Mouse (Mus musculus) ES-E14 (cell line): ENCODE measurements around the gene Zbtb7b. TPM values are rescaled to one million over a fixed set of nuclear protein-coding genes. Genes with fewer than 3 reads are reported as not detected.
A peak's percentile ranks its signal among the peaks of the same experiment; 100 is the strongest.

Experiments
- DNase-seq: peaks from one replicate; pipeline ENCODE4 v3.0.0-alpha.2; 2013; ENCODE audit warnings: low read depth, low spot score
- H3K27ac ChIP-seq: 2 replicates; pipeline ENCODE4 v1.5.1; 2012; ENCODE audit warnings: low read depth, mild to moderate bottlenecking, low read length, moderate library complexity, mixed read lengths; ENCODE audit not compliant: poor library complexity, insufficient read depth, severe bottlenecking
- H3K36me3 ChIP-seq: 2 replicates; pipeline ENCODE4 v1.6.1; 2012; ENCODE audit warnings: mild to moderate bottlenecking, low read length, moderate library complexity, mixed read lengths; ENCODE audit not compliant: control insufficient read depth, poor library complexity, insufficient read depth, severe bottlenecking
- H3K4me1 ChIP-seq, 2 experiments: fragments of 150-350 bp in 1 of 2; sonication (generic) in 1 of 2; 2 replicates each; pipeline ENCODE4 v1.6.1; 2012; ENCODE audit warnings: low read length in 2 of 2, mild to moderate bottlenecking in 1 of 2, mixed read lengths in 1 of 2; ENCODE audit not compliant: control insufficient read depth in 2 of 2, insufficient read depth in 2 of 2, poor library complexity in 1 of 2
- H3K4me3 ChIP-seq, 2 experiments: fragments of 150-350 bp in 1 of 2; sonication (generic) in 1 of 2; 2 replicates each; pipeline ENCODE4 v1.5.1; 2012; ENCODE audit warnings: low read length in 2 of 2, low read depth in 1 of 2, mild to moderate bottlenecking in 1 of 2, mixed read lengths in 1 of 2; ENCODE audit not compliant: insufficient read depth in 1 of 2, poor library complexity in 1 of 2, severe bottlenecking in 1 of 2
- H3K9ac ChIP-seq: 2 replicates; pipeline ENCODE4 v1.6.1; 2012; ENCODE audit warnings: low read depth, mild to moderate bottlenecking, low read length, mixed read lengths; ENCODE audit not compliant: poor library complexity, insufficient read depth, severe bottlenecking
- H3K9me3 ChIP-seq: fragments of 150-350 bp; sonication (generic); 2 replicates; pipeline ENCODE4 v1.6.1; 2012; ENCODE audit warnings: low read depth, mild to moderate bottlenecking, low read length; ENCODE audit not compliant: control insufficient read depth, insufficient read depth
- CHD2 ChIP-seq: IDR thresholded peaks from 2 replicates; pipeline ENCODE4 v1.6.1; 2014; ENCODE audit warnings: mild to moderate bottlenecking, low read depth, low read length, inconsistent platforms
- HCFC1 ChIP-seq: IDR thresholded peaks from 2 replicates; pipeline ENCODE4 v1.6.1; 2012; ENCODE audit warnings: low read length, inconsistent platforms, borderline replicate concordance; ENCODE audit not compliant: insufficient read depth
- MAFK ChIP-seq: IDR thresholded peaks from 2 replicates; pipeline ENCODE4 v1.6.1; 2014; ENCODE audit warnings: mild to moderate bottlenecking, low read depth, low read length, inconsistent platforms; ENCODE audit not compliant: insufficient read depth
- ZC3H11A ChIP-seq: IDR thresholded peaks from 2 replicates; pipeline ENCODE4 v1.6.1; 2012; ENCODE audit warnings: low read depth, mild to moderate bottlenecking, inconsistent platforms, low read length, borderline replicate concordance
- ZNF384 ChIP-seq: IDR thresholded peaks from 2 replicates; pipeline ENCODE4 v1.6.1; 2012; ENCODE audit warnings: low read depth, low read length, inconsistent platforms
- in situ Hi-C, 2 experiments: fragments of 600-800 bp; cut with MboI; formaldehyde crosslinking; loops; one replicate each; pipeline ENCODE4 v1.15.1; 2025; ENCODE audit warnings: low sequenced_read_pairs in 2 of 2, inconsistent platforms in 1 of 2; ENCODE audit not compliant: unreplicated experiment in 2 of 2
- total RNA-seq: library from RNA; depleted of rRNA; stranded (reverse); fragments of 300-350 nt; gene quantifications from 2 replicates; pipeline ENCODE4 v1.2.3, GENCODE M21; 2012

Gene Zbtb7b
- total RNA-seq, 1 experiment, result 13.0 TPM

- H3K4me1 ChIP-seq, result no peaks in the 10 kb centered on the region; a peak in 1 of 4 replicates
- TF ChIP-seq CHD2 (no peak), MAFK (no peak), HCFC1 (no peak), ZNF384 (no peak), ZC3H11A (no peak)
- no peak overlapping the region for H3K27ac ChIP-seq
- peak overlapping the region; percentile 21; the same call in 1 of the 2 replicates for H3K9ac ChIP-seq
- H3K9me3 ChIP-seq, result no peaks in the 10 kb centered on the region
- DNase-seq, result no peak
- peaks cover 4% of the 10 kb centered on the region; the same call in 1 of the 2 replicates for H3K36me3 ChIP-seq
- in situ Hi-C loops, result no loop called here
- peak overlapping the region; percentile 52 to 64; a peak in 3 of 4 replicates for H3K4me3 ChIP-seq
Observed at GRCm38 (mm10) chr3:89396654-89397005, 2.1 kb upstream of the Zbtb7b start.

- Histone ChIP-seq H3K4me1 (peaks cover 0 to 4% of the 10 kb centered on the region in 2 experiments; a peak in 3 of 4 replicates), H3K36me3 (no peaks in the 10 kb centered on the region), H3K9ac (peak overlapping the region; percentile 67), H3K9me3 (no peaks in the 10 kb centered on the region), H3K4me3 (peak overlapping the region; percentile 52 to 64), H3K27ac (no peak overlapping the region)
- DNase-seq, result peak; percentile 82
- TF ChIP-seq CHD2, result no peak
- no peak for TF ChIP-seq HCFC1
- no peak for TF ChIP-seq ZC3H11A
- in situ Hi-C loops, result no loop called here
Observed at GRCm38 (mm10) chr3:89395806-89396653, 1.5 kb upstream of the Zbtb7b start.

GRCm38 (mm10) chr3:89395419-89395805 lies 836 bp upstream of the Zbtb7b start:
- Histone ChIP-seq H3K27ac (no peak overlapping the region), H3K9ac (no peak overlapping the region; the same call in 1 of the 2 replicates), H3K4me3 (peak overlapping the region; percentile 64 to 72), H3K36me3 (no peaks in the 10 kb centered on the region), H3K4me1 (peaks cover 0 to 8% of the 10 kb centered on the region in 2 experiments; a peak in 3 of 4 replicates), H3K9me3 (no peaks in the 10 kb centered on the region)
- no peak for DNase-seq
- in situ Hi-C loops, result no loop called here
- no peak for TF ChIP-seq ZC3H11A
- no peak for TF ChIP-seq HCFC1
- TF ChIP-seq CHD2, result no peak
- TF ChIP-seq ZNF384, result no peak
- TF ChIP-seq MAFK, result no peak

GRCm38 (mm10) chr3:89394894-89395256 lies 299 bp upstream of the Zbtb7b start:
- H3K4me1 ChIP-seq, result peaks cover 0 to 10% of the 10 kb centered on the region in 2 experiments; a peak in 3 of 4 replicates
- in situ Hi-C loops, result no loop called here

More at GRCm38 (mm10) chr3:89394894-89395256, 299 bp upstream of the Zbtb7b start:
- Histone ChIP-seq H3K36me3 (no peaks in the 10 kb centered on the region), H3K4me3 (peak overlapping the region; percentile 72 to 75), H3K27ac (peak overlapping the region; percentile 72), H3K9me3 (no peaks in the 10 kb centered on the region), H3K9ac (no peak overlapping the region)
- TF ChIP-seq ZNF384 (0 out of 2 replicates have a peak, but pooled peaks have one; percentile 8), ZC3H11A (no peak), MAFK (no peak), HCFC1 (0 out of 2 replicates have a peak, but pooled peaks have one; percentile 64), CHD2 (peak; percentile 77)
- peak; percentile 82 for DNase-seq
